Mouse (Mus musculus): ENCODE measurements around the gene Rgs4. TPM values are rescaled to one million over a fixed set of nuclear protein-coding genes. Genes with fewer than 3 reads are reported as not detected.
A peak's percentile ranks its signal among the peaks of the same experiment; 100 is the strongest.

The Rgs4 gene
- polyA plus RNA-seq, 1 experiment from 2014 or later, result 2.9 TPM

DNA sequence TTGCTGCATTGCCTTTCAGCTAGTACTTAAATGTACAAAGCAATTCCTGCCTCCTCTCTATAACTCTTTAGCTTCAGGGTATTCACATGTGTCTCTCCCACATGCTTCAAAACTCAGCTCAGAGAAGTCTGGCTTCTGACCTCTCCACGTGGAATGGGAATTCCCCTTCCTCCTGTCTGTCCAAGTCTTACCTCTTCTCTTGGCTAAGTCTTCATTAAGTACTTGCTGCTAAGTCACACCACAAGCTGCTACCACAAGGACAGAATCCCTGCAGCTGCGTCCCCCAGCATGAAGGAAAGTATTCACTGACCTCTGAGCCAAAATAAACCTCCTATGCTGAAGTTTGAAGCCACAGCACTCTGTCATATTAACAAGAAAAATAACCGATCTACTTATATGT lies 21.1 kb downstream of the Rgs4 start:
- DNase-seq, result no peak

DNA sequence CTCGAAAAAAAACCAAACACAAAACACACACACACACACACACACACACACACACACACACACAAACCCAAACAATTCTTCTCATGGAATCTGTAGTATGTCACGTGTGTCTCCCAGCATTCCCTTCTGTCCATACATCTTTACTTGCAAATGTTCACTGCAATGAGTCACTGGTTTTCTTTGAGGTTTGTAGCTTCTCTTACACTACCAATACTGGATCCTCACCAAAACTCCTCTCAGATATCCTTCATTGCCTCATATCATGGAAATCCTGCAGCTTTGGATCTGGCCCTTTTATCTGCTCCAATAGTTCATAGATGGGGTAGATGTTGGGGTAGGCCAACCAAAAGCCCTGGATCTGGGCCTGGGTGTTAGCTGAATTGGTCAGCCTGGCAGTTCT lies 25.6 kb downstream of the Rgs4 start:
- H3K4me3 ChIP-seq (ENCODE audit: low read depth, low read length), result no peak overlapping the region
- WGBS, result 69% methylated on average over 2 of the region's 2 CpGs
- ATAC-seq (ENCODE audit: insufficient read depth) (no peak), DNase-seq (no peak)
- H3K4me1 ChIP-seq (ENCODE audit: insufficient read depth), result no peaks in the 10 kb centered on the region
- no peak overlapping the region for H3K9ac ChIP-seq
- no peak overlapping the region for H3K27ac ChIP-seq (ENCODE audit: low read depth)
- no peaks in the 10 kb centered on the region for H3K9me3 ChIP-seq (ENCODE audit: low read depth, low read length)
- no peak overlapping the region for H3K4me2 ChIP-seq
- TF ChIP-seq CTCF (IDR thresholded peaks at IDR 0.05; ENCODE audit: low read depth), result no peak
- H3K36me3 ChIP-seq (ENCODE audit: insufficient read depth), result no peaks in the 10 kb centered on the region
- no peaks in the 10 kb centered on the region for H3K27me3 ChIP-seq (ENCODE audit: insufficient read depth, low read length)

More for the DNA sequence above, 21.1 kb downstream of the Rgs4 start:
- no peaks in the 10 kb centered on the region for H3K27me3 ChIP-seq (ENCODE audit: insufficient read depth, low read length)
- no peak overlapping the region for H3K4me3 ChIP-seq (ENCODE audit: low read depth, low read length)
- H3K4me2 ChIP-seq, result no peak overlapping the region
- WGBS, result 62% methylated on average over 3 of the region's 3 CpGs
- H3K9me3 ChIP-seq (ENCODE audit: low read depth, low read length), result no peaks in the 10 kb centered on the region
- no peak overlapping the region for H3K27ac ChIP-seq (ENCODE audit: low read depth)
- no peak for ATAC-seq (ENCODE audit: insufficient read depth)
- no peaks in the 10 kb centered on the region for H3K4me1 ChIP-seq (ENCODE audit: insufficient read depth)
- no peak overlapping the region for H3K9ac ChIP-seq
- no peaks in the 10 kb centered on the region for H3K36me3 ChIP-seq (ENCODE audit: insufficient read depth)
- TF ChIP-seq CTCF (IDR thresholded peaks at IDR 0.05; ENCODE audit: low read depth), result no peak

DNA sequence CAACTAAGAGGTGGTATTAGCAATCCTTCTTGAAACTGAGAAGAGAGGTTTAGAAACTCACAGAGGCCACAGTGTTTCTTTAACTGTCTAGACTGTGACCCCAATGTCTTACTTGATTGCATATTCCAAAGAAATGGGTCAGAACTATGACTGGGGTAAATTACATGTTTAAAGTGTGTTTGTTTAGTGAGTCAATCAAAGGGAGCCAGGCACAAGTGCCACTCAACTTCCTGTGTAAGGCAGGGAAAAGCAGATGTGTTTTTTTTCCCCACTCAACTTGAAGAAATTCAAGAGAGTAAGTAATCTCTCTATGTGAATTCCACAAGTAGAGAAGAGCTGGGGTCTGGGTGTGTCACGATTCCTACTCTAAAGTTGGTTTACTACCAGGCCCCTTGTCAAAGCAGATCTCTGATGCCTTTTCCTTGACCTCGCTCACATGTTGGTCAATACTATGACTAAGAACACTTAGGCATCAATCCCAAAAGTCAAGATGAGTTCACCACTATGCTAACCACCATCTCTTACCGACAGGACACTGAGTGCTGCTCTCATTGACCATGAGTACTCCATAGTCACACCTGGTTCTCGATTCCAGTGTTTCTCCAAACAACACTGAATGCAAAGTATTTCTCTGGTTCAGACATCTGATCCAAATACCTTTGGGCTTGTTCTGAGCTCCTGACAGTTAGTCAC lies 42.9 kb downstream of the Rgs4 start:
- WGBS, result 63% methylated on average over 4 of the region's 4 CpGs
- Histone ChIP-seq H3K4me2 (no peak overlapping the region), H3K9me3 (ENCODE audit: low read depth, low read length) (no peaks in the 10 kb centered on the region), H3K4me3 (ENCODE audit: low read depth, low read length) (no peak overlapping the region), H3K9ac (no peak overlapping the region), H3K27ac (ENCODE audit: low read depth) (no peak overlapping the region), H3K27me3 (ENCODE audit: insufficient read depth, low read length) (no peaks in the 10 kb centered on the region), H3K4me1 (ENCODE audit: insufficient read depth) (no peaks in the 10 kb centered on the region), H3K36me3 (ENCODE audit: insufficient read depth) (no peaks in the 10 kb centered on the region)
- peak; percentile 23 for DNase-seq
- peak; percentile 62; the same call in 1 of the 2 replicates for ATAC-seq (ENCODE audit: insufficient read depth)
- TF ChIP-seq CTCF (IDR thresholded peaks at IDR 0.05; ENCODE audit: low read depth), result no peak

DNA sequence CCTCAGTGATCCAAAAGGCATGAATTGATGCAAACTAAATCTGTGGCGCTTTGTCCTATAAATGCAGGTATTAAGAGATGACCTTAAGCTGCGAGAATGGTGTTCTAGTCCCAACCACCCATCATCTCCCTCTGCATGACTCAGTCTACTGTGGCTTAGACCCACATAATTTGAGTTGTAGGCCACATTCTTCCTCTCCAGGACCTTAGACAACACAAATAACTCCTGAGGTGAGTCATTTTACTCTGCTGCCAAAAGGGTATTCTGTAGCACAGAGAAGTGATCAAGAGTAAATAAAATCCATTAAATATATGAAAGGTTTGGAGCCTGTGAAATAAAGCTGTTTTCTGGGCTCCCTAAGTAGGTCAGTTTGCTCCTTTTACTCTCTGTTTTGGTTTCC lies 48.3 kb downstream of the Rgs4 start:
- H3K27ac ChIP-seq (ENCODE audit: low read depth), result no peak overlapping the region
- H3K36me3 ChIP-seq (ENCODE audit: insufficient read depth), result no peaks in the 10 kb centered on the region
- ATAC-seq (ENCODE audit: insufficient read depth) (no peak), DNase-seq (no peak)
- H3K9me3 ChIP-seq (ENCODE audit: low read depth, low read length), result no peaks in the 10 kb centered on the region
- no peak overlapping the region for H3K4me3 ChIP-seq (ENCODE audit: low read depth, low read length)
- H3K4me1 ChIP-seq (ENCODE audit: insufficient read depth), result no peaks in the 10 kb centered on the region
- H3K9ac ChIP-seq, result no peak overlapping the region
- H3K4me2 ChIP-seq, result no peak overlapping the region
- H3K27me3 ChIP-seq (ENCODE audit: insufficient read depth, low read length), result no peaks in the 10 kb centered on the region
- no peak for TF ChIP-seq CTCF (IDR thresholded peaks at IDR 0.05; ENCODE audit: low read depth)
- 82% methylated on average over 2 of the region's 2 CpGs for WGBS

DNA sequence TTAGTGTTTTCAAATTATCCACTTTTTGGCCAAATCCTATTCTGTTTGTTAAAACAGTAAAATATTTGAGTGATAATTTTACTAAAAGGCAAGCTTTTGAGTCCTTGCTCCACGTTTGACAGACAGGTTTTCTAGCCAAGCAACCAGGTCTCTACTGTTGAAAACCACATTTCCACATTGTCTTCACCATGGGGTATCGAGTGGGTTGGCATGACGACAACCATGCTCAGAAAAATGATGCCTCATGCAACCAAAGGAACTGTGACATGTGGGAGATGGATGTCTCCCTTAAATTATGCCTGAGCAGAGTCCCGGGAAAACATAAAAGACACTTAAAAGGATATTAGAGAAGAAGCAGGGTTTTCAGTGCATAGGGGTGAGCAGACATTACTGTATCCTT lies 50.2 kb downstream of the Rgs4 start:
- Histone ChIP-seq H3K4me1 (ENCODE audit: insufficient read depth) (no peaks in the 10 kb centered on the region), H3K9me3 (ENCODE audit: low read depth, low read length) (no peaks in the 10 kb centered on the region), H3K27ac (ENCODE audit: low read depth) (no peak overlapping the region), H3K36me3 (ENCODE audit: insufficient read depth) (no peaks in the 10 kb centered on the region), H3K27me3 (ENCODE audit: insufficient read depth, low read length) (no peaks in the 10 kb centered on the region), H3K4me3 (ENCODE audit: low read depth, low read length) (no peak overlapping the region), H3K4me2 (no peak overlapping the region), H3K9ac (no peak overlapping the region)
- no peak for TF ChIP-seq CTCF (IDR thresholded peaks at IDR 0.05; ENCODE audit: low read depth)
- DNase-seq (no peak), ATAC-seq (ENCODE audit: insufficient read depth) (no peak)
- WGBS, result 73% methylated on average over 4 of the region's 4 CpGs

DNA sequence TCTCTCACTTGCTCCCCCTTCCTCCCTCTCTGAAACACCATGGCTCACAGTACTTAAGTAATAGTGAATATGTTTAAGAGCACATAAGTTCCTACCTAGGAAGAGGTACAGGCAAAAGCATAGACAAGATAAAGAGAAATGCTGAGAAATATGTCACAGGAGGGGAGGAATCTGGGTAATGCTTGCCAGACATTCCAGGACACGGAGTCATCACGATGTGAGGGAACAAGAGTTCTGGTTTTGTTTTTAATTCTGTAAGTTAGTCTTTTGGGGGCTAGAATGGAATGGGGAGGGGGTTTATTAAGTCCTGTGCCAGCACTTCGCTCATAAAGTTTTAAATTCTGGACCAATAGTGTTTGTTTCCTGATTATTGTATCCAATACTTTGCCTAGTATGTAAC lies 52.1 kb downstream of the Rgs4 start:
- Histone ChIP-seq H3K27ac (ENCODE audit: low read depth) (no peak overlapping the region), H3K36me3 (ENCODE audit: insufficient read depth) (no peaks in the 10 kb centered on the region), H3K27me3 (ENCODE audit: insufficient read depth, low read length) (no peaks in the 10 kb centered on the region), H3K4me3 (ENCODE audit: low read depth, low read length) (no peak overlapping the region), H3K9ac (no peak overlapping the region), H3K9me3 (ENCODE audit: low read depth, low read length) (no peaks in the 10 kb centered on the region), H3K4me2 (no peak overlapping the region), H3K4me1 (ENCODE audit: insufficient read depth) (no peaks in the 10 kb centered on the region)
- WGBS, result 75% methylated on average over 3 of the region's 3 CpGs
- no peak for ATAC-seq (ENCODE audit: insufficient read depth)
- TF ChIP-seq CTCF (IDR thresholded peaks at IDR 0.05; ENCODE audit: low read depth), result no peak
- no peak for DNase-seq

DNA sequence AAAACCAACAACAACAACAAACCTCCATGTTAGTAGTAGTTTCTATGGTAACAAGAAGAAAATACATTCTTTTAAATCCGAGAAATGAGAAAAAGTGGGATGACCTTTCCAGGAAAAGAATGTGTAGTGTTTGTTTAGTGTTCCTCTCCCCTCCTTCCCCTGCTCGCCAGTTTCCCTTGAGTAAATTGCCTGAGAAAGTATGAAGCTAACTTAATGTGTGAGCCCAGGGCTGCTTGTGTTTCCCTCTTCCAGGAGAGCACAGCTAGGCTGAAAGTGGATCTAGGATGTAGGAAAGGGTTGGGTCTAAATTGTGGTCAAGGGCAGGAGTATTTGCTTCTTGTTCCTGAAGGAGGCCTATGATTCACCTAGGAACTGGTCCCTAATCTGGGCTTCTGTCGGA lies 53.9 kb downstream of the Rgs4 start:
- TF ChIP-seq CTCF (IDR thresholded peaks at IDR 0.05; ENCODE audit: low read depth), result no peak

More for the DNA sequence above, 53.9 kb downstream of the Rgs4 start:
- Histone ChIP-seq H3K27ac (ENCODE audit: low read depth) (no peak overlapping the region), H3K4me3 (ENCODE audit: low read depth, low read length) (no peak overlapping the region), H3K4me2 (no peak overlapping the region), H3K27me3 (ENCODE audit: insufficient read depth, low read length) (no peaks in the 10 kb centered on the region), H3K9me3 (ENCODE audit: low read depth, low read length) (no peaks in the 10 kb centered on the region), H3K9ac (no peak overlapping the region), H3K36me3 (ENCODE audit: insufficient read depth) (no peaks in the 10 kb centered on the region), H3K4me1 (ENCODE audit: insufficient read depth) (no peaks in the 10 kb centered on the region)
- ATAC-seq (ENCODE audit: insufficient read depth) (no peak), DNase-seq (peak; percentile 11)
- WGBS, result 35% methylated on average over 3 of the region's 3 CpGs

All from lung, embryonic 14.5 days (tissue).